Mouse (Mus musculus) heart, adult 18-20 months (tissue): ENCODE data around the gene Zfp746. TPM values are rescaled to one million over a fixed set of nuclear protein-coding genes. Genes with fewer than 3 reads are reported as not detected.
"Not testable (repeated sequence)": the region's sequence is repeated elsewhere in the genome, so short reads cannot be mapped to it uniquely, and the experiment has no call there.

Experiments used
- DNase-seq, 2 experiments: peaks; one replicate each; pipeline ENCODE4 v3.0.0; 2021 to 2022; ENCODE audit warnings: mixed read lengths in 1 of 2
- long read RNA-seq, 2 experiments: library from polyadenylated mRNA; stranded (forward); transcript quantifications; one replicate each; pipeline ENCODE4 v2.0.0; 2021
- total RNA-seq, 2 experiments: library from RNA; stranded (reverse); gene quantifications; 2 replicates each; pipeline ENCODE4 v1.2.3; 2021

Gene Zfp746
- total RNA-seq = 10 to 100 TPM in 1 of 2 experiments, 1 to 10 TPM in 1; 7.6 to 10.4 TPM
- long read RNA-seq, experiment 1, partial matches to known transcripts = 2 of 31 reads
- long read RNA-seq, experiment 1, other reads (novel, unspliced or antisense) = 24 of 31 reads
- long read RNA-seq, experiment 2, partial matches to known transcripts = 0 of 14 reads
- long read RNA-seq, experiment 2, other reads (novel, unspliced or antisense) = 13 of 14 reads

GRCm38 (mm10) chr6:48086471-48086878, at the start of gene Zfp746:
Gene Zfp746, minus strand, starts transcription at chr6:48086593.
- DNase-seq = peak; percentile 93 to 95

- not testable (repeated sequence) for DNase-seq
Measured at GRCm38 (mm10) chr6:48121092-48121491, 34.7 kb upstream of the Zfp746 start.

GRCm38 (mm10) chr6:48116036-48116435, 29.6 kb upstream of the Zfp746 start:
- peak; percentile 22 to 25 for DNase-seq

GRCm38 (mm10) chr6:48086957-48087715, 743 bp upstream of the Zfp746 start:
- no peak for DNase-seq

- DNase-seq = peak; percentile 68 to 71
Measured at GRCm38 (mm10) chr6:48085521-48086404, 630 bp downstream of the Zfp746 start.

- DNase-seq = no peak
Measured at GRCm38 (mm10) chr6:48083733-48084191, 2.6 kb downstream of the Zfp746 start.

GRCm38 (mm10) chr6:48081952-48082351, 4.4 kb downstream of the Zfp746 start:
- DNase-seq = no peak

- DNase-seq = no peak
Measured at GRCm38 (mm10) chr6:48081021-48081420, 5.4 kb downstream of the Zfp746 start.

- DNase-seq = peak in 1 of 2 experiments; percentile 15
Measured at GRCm38 (mm10) chr6:48073316-48073715, 13.1 kb downstream of the Zfp746 start.

- no peak for DNase-seq
Measured at GRCm38 (mm10) chr6:48067492-48067891, 18.9 kb downstream of the Zfp746 start.

- DNase-seq = no peak
Measured at GRCm38 (mm10) chr6:48065587-48066075, 20.8 kb downstream of the Zfp746 start.

GRCm38 (mm10) chr6:48064451-48064850, 21.9 kb downstream of the Zfp746 start:
- DNase-seq = no peak

GRCm38 (mm10) chr6:48063940-48064339, 22.5 kb downstream of the Zfp746 start:
- no peak for DNase-seq

- DNase-seq = no peak
Measured at GRCm38 (mm10) chr6:48060895-48061294, 25.5 kb downstream of the Zfp746 start.

GRCm38 (mm10) chr6:48060421-48060820, 26.0 kb downstream of the Zfp746 start:
- no peak for DNase-seq

GRCm38 (mm10) chr6:48052136-48052535, 34.3 kb downstream of the Zfp746 start:
- no peak for DNase-seq

- DNase-seq = no peak
Measured at GRCm38 (mm10) chr6:48051666-48052065, 34.7 kb downstream of the Zfp746 start.

- DNase-seq = no peak
Measured at GRCm38 (mm10) chr6:48049273-48050065, 36.9 kb downstream of the Zfp746 start.

GRCm38 (mm10) chr6:48048426-48049272, 37.7 kb downstream of the Zfp746 start, which contains the start of gene Zfp777:
Gene Zfp777, minus strand, starts transcription at chr6:48048911.
- peak; percentile 83 to 90 for DNase-seq
